27 mouse cellular contexts compared by ENCODE assay signal in genomic region chr3:51239541-51239940, GRCm38 (mm10).
"Had no signal": no experiment of that assay in that cellular context is flagged by ENCODE, and none has a peak within 500 bp of the region (broad histone marks: within the 10 kb centered on the region; RNA-seq: fewer than 3 reads in every experiment).

No protein-coding gene starts in this region.

- H3K4me1 ChIP-seq: forebrain, embryonic 13.5 days had no signal

- H3K27ac ChIP-seq: embryonic facial prominence, embryonic 10.5 days; embryonic facial prominence, embryonic 12.5 days; embryonic facial prominence, embryonic 13.5 days; embryonic facial prominence, embryonic 15.5 days; forebrain, embryonic 10.5 days; forebrain, embryonic 12.5 days; forebrain, embryonic 13.5 days; forebrain, embryonic 15.5 days; gastrocnemius, adult 2 months; heart, adult 2 months had no signal

- H3K36me3 ChIP-seq: embryonic facial prominence, embryonic 12.5 days; embryonic facial prominence, embryonic 13.5 days; embryonic facial prominence, embryonic 15.5 days had no signal

- H3K4me3 ChIP-seq: embryonic facial prominence, embryonic 10.5 days; embryonic facial prominence, embryonic 12.5 days; embryonic facial prominence, embryonic 13.5 days; embryonic facial prominence, embryonic 15.5 days; erythroblast, embryonic 14.5 days; forebrain, embryonic 10.5 days; forebrain, embryonic 12.5 days; forebrain, embryonic 13.5 days; forebrain, embryonic 15.5 days; gastrocnemius, adult 2 months; heart, adult 2 months had no signal

- H3K9me3 ChIP-seq: embryonic facial prominence, embryonic 10.5 days; embryonic facial prominence, embryonic 12.5 days; embryonic facial prominence, embryonic 13.5 days; embryonic facial prominence, embryonic 15.5 days; forebrain, embryonic 10.5 days; forebrain, embryonic 12.5 days; forebrain, embryonic 13.5 days; forebrain, embryonic 15.5 days had no signal

- H3K9ac ChIP-seq: embryonic facial prominence, embryonic 12.5 days; embryonic facial prominence, embryonic 13.5 days; embryonic facial prominence, embryonic 15.5 days; forebrain, embryonic 12.5 days; forebrain, embryonic 13.5 days; forebrain, embryonic 15.5 days; forebrain, postnatal 0 days had no signal

- H3K27me3 ChIP-seq: embryonic facial prominence, embryonic 12.5 days; embryonic facial prominence, embryonic 13.5 days; embryonic facial prominence, embryonic 15.5 days; forebrain, embryonic 12.5 days; forebrain, embryonic 13.5 days; forebrain, embryonic 15.5 days had no signal

- DNase-seq: cerebellum, adult 8-10 months; cerebellum, adult 9-10 months; cerebellum, adult 9-11 months; cerebellum, postnatal 10 days; cerebellum, postnatal 14 days; cerebellum, postnatal 25 days; cerebellum, postnatal 36 days; embryo, embryonic 11 days; forebrain, postnatal 0 days; gastrocnemius, adult 2 months; gastrocnemius, postnatal 10 days; gastrocnemius, postnatal 14 days; gastrocnemius, postnatal 25 days; gastrocnemius, postnatal 36 days; heart, adult 18-20 months; heart, adult 2 months had no signal

- H3K4me2 ChIP-seq: embryonic facial prominence, embryonic 12.5 days; embryonic facial prominence, embryonic 13.5 days; embryonic facial prominence, embryonic 15.5 days; forebrain, embryonic 12.5 days; forebrain, embryonic 13.5 days; forebrain, embryonic 15.5 days had no signal

- ATAC-seq: forebrain, embryonic 13.5 days; forebrain, embryonic 14.5 days; forebrain, embryonic 15.5 days; forebrain, embryonic 16.5 days; forebrain, postnatal 0 days had no signal
